Mouse (Mus musculus) lung, postnatal 0 days (tissue): ENCODE data around the gene Olfr354.

Experiments
- CTCF ChIP-seq: IDR thresholded peaks from 2 replicates; pipeline ENCODE4 v1.5.1; 2016; ENCODE audit warnings: antibody characterized with exemption, mild to moderate bottlenecking
- EP300 ChIP-seq: IDR thresholded peaks from 2 replicates; pipeline ENCODE4 v1.6.1; 2016; ENCODE audit warnings: antibody characterized with exemption, mild to moderate bottlenecking, control low read depth

GRCm38 (mm10) chr2:36868160-36868559, 37.3 kb upstream of the Olfr354 start, which contains the start of gene Olfr352:
- TF ChIP-seq CTCF (no peak), EP300 (no peak)
